Mouse (Mus musculus) gastrocnemius, postnatal 14 days (tissue): Measurements from ENCODE around the gene Rag2. TPM values are rescaled to one million over a fixed set of nuclear protein-coding genes. Genes with fewer than 3 reads are reported as not detected.

Source experiments
- DNase-seq: peaks from one replicate; pipeline ENCODE4 v3.0.0; 2021; ENCODE audit warnings: mixed read lengths
- intact Hi-C: fragments of 180-260 bp; cut with DNase I; formaldehyde crosslinking; loops from one replicate; pipeline ENCODE4 v1.15.1; 2025; ENCODE audit warnings: low total_unique reads
- total RNA-seq, 2 experiments: library from RNA; stranded (reverse); gene quantifications; 2 replicates each; pipeline ENCODE4 v1.2.3; 2021

Gene Rag2
- total RNA-seq, 2 experiments from 2014 or later, result not detected

DNA sequence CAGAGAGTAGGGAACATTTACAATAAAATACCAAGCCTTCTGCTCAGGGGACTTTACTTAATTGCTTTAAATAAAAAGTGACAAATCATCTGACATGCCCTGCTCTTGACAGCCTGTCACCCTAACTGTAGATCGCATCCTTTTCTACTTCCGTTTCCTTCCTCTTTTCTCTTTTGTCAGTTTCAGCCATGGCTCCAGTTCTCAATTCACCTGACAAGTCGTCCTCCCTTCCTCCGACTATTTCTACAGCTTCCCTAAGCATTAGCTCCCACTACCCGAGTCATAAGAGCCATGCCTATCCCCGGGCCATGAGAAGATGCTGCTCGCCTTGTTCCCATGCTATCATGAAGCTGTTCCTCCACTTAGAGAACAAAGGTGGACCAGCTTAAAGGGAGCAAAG is 2.9 kb upstream of the Rag2 start:
- intact Hi-C loops, result no loop called here
- no peak for DNase-seq

GRCm38 (mm10) chr2:101623042-101623441 is 1.5 kb upstream of the Rag2 start:
- intact Hi-C loops, result no loop called here
- DNase-seq, result no peak

DNA sequence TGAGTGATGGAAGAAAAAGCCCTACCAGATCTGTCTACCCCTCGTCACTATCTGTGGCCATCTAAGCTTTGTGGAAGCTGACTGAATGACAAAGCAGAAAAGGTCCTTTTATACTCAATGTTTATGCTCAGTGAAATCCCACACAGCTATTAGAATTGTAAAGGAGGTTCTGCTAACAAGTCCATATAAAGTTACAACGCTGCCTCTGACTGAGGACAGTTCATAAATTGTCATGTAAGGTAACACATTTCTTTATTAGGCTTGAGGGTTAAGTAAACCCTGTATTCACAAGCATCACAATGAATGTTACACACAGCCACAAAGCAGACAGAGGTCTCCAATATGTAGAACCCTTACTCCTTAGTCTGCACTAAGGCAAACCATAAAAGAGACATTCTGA is 507 bp upstream of the Rag2 start:
- no peak for DNase-seq
- intact Hi-C loops, result no loop called here

DNA sequence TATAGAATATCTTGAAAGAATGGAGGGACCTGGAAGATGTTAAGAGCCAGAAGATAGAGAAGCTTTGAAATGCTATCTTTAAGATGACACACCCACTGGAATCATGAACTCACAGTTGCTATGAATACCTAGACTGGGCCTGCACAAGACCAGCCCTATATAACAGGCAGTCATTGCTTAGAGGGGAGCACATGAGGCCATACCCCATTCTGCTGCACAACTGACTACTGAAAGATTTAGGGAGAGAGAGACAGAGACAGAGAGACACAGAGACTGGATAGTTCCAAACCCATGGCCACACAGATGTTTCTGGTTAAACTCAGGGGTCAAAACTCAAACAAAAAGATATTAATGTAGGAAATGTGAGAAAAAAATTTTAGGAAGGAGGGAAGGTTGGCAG is 2.7 kb downstream of the Rag2 start:
- intact Hi-C loops, result no loop called here
- no peak for DNase-seq

GRCm38 (mm10) chr2:101628297-101629236 is 4.0 kb downstream of the Rag2 start:
- intact Hi-C loops, result no loop called here

DNA sequence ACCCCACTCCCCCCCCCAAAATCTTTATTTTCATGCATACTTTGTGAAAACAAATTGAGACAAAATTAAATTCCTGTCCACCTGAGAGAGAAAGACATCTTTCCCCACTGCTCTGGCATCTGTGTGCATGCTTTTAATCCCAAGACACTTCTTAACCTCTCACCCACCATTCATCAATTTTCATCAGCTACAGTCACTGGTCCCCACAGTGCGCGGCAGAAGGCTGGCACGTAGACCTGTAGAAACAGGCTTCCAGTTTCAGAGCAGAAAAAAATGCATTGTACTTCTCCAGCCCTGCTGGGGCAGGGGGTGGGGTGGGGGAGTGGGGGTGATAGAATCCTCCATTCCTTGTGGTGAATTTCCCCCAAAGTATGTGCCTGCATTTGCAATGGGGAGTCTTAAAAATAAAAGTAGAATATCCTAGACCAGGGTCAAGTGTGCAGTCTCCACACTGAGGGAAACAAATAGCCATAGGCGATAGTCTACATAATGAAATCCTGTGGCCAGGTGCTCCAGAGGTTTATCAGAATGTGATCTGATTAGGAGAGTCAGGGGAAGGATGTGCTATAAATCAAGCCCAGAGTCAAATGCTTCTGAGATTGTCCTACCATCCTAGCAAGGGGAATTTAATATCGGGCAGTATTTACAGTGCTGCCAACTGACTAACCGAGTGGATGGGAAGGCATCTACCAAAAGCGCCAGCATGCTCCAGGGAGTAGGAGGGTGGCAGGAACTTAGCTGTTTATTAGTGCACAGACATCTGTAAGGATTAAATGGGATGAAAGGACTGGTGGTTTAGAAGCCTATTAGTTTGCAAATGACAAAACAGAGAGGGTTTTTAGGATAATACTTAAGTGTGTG is 14.7 kb downstream of the Rag2 start:
- DNase-seq, result no peak
- intact Hi-C loops, result no loop called here

More at GRCm38 (mm10) chr2:101628297-101629236, 4.0 kb downstream of the Rag2 start:
- peak; percentile 54 for DNase-seq

DNA sequence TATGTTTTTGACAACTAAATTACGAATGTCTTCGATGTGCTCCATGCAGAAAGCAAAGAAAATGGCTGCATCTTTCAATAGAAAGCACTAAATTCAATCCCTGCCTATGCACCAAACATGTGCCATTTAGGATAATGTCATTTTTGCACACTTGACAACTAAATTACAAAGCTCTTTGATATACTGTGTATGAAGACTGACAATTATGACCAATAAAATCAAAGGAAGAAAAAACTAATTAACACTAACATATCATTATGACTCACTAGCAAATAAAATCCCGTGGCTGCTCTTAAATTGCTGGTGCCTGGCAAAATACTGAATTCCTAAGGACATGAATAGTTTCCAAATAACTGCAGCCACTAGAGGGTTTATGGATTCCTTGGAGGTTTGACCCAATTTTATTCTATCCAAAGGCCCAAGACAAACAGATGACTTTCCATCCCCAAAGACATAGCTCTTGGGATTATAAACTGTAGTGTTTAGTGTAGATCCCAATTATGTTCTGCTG is 15.4 kb downstream of the Rag2 start:
- DNase-seq, result no peak
- intact Hi-C loops, result no loop called here

DNA sequence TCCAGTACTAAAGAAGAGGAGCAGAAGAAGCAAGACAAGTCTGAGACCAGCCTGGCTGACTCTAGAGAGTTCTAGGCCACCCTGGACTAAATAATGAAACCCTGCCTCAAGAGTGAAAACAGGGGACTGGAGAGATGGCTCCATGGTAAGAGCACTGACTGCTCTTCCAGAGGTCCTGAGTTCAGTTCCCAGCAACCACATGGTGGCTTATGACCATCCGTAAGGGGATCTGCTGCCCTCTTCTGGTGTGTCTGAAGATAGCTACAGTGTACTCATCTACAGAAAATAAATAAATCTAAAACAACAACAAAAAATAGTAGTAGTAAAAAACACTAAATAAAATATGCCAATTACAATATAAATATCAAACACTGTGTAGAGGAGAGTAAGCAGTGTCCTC is 21.3 kb downstream of the Rag2 start:
- intact Hi-C loops, result no loop called here
- no peak for DNase-seq

- intact Hi-C loops, result no loop called here
- DNase-seq, result no peak
These were observed 23.8 kb downstream of the Rag2 start for GRCm38 (mm10) chr2:101648361-101648760.

- DNase-seq, result no peak
- intact Hi-C loops, result no loop called here
These were observed 24.7 kb downstream of the Rag2 start, which contains the start of the genes Rag1 and B230118H07Rik for GRCm38 (mm10) chr2:101649114-101649671. Gene Rag1 (minus strand): TSS chr2:101649501. Gene B230118H07Rik (minus strand): TSS chr2:101649532.

DNA sequence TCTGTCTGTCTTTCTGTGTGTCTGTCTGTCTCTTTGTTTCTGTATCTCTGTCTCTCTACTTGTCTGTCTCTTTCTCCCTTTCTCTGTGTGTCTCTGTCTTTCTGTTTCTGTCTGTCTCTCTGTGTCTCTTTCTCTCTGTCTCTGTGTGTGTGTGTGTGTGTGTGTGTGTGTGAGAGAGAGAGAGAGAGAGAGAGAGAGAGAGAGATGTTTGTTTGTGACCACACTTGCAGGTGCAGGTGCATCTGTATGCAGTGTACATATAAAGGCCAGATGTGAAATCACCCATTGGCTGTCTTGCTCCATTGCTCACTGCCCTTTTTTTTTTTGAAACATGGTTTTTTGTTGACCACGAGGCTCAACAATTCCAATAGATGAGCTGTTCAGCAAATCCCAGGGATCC is 25.9 kb downstream of the Rag2 start:
- no peak for DNase-seq

DNA sequence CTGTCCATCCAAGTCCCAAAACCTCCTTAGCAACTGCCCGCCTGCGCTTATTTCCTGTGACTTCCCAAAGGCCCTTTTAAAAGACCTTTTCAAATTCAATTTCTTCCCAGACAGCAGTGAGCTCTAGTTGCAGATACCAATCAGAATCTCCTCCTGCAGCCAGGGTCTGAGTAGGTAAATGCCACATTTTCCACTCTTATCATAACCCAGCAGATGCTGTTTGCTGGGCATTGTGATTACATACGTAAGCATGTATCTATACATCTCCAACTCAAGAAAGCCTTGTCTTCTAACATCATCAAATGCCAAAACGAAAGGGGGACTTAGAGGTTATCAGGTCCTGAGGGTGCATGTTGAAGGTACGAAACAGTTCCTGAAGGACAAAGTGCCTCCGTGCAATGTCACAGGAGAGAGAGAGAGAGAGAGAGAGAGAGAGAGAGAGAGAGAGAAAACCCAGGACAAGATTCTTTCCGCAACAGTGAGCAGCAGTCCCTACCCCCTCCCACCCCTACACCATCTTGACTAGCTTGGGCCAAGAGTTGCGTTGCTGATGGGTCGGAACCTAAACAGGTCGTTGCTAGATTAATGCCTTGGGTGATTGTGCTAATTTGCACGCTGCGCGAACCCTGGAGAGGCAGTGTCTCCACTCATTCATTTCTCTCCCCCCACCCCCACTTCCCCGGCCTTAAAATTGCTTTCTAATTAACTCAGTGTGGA is 27.8 kb downstream of the Rag2 start:
- intact Hi-C loops, result loop anchor here (5.0 to 10.0 kb wide), 3 partner anchors 55 to 180 kb away; no protein-coding TSS in a partner anchor
- DNase-seq, result no peak

More for the DNA sequence above, 25.9 kb downstream of the Rag2 start:
- intact Hi-C loops, result loop anchor here (5.0 to 10.0 kb wide), 3 partner anchors 53 to 178 kb away; no protein-coding TSS in a partner anchor

DNA sequence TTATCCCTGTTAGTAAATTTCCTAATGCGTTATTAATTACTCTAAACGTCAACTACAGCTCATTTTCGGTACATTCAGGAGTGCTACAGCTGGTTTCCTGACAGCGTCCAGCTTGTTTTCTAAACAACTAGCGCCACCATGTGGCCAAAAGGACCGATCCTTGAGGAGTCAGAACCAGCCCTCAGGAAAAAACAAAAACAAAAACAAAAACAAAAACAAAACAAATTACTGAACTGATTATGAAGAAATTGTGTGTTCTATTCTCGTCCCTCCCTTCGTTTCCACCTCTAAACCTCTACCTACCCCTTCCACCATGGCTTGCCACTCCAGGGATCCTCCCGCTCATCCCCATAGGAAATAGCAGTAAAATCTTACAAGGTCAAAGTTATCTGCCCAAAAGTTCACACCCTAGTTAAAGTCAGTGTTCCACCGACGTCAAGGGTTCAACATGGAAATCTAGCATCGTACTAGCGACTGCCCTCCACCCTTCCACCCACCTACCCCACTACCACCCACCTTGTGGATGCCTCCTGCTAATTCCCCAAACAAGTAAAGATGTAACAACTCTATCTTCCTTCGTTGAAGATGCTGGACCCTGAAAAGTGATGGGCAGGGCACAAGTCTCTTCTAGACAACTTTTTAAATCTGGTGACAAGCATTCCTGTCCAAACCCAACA is 28.5 kb downstream of the Rag2 start:
- peak; percentile 65 for DNase-seq

DNA sequence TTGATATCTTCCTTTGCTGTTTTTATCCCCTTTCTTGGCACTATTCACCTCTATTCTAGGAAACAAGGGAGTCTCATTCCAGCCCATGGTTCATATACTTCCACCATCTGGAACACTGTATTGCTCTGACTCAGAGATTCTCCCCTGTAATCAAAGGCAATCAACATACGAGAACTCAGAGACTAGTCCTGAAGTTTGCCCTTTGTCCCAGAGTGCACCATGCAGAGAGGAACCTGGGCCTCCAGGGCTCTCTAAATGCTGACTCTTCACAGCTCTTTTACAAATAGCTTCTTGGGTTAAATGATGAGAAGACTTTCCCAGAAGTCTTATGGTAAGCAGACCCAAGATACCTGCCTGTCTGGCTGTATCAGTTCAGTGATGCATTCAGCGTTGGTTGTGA is 36.0 kb downstream of the Rag2 start:
- DNase-seq, result no peak
- intact Hi-C loops, result no loop called here

More for the DNA sequence above, 28.5 kb downstream of the Rag2 start:
- intact Hi-C loops, result loop anchor here (5.0 to 10.0 kb wide), 3 partner anchors 56 to 181 kb away; no protein-coding TSS in a partner anchor

DNA sequence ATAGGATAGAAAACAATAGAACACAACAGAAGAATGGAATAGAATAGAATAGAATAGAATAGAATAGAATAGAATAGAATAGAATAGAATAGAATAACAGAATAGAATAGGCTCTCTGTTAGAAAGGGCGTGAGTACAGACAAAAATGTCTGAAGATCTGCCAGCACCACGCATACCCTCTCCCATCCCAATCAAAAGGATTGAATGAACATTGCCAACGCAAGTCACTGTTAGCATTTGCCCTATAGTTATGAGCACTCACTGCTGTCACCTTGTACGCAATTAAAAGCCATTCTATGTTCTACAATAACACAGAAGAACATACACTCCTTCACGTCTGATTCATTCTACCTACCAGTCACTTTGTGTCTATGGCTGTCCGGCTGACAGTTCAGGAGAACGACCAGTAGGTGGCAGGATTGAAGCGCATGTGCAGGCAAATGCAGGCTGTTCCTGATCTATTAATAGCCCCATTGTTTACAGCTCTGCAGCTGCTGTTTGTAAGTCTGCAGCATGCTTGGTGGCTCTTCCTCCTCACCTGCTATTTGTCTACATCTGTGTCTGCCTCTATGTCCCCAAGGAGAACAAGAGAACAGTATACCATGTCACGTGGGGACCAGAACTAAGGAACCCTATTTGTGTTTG is 40.7 kb downstream of the Rag2 start:
- peak; percentile 70 for DNase-seq
- intact Hi-C loops, result no loop called here

- DNase-seq, result no peak
- intact Hi-C loops, result no loop called here
These were observed 41.2 kb downstream of the Rag2 start for GRCm38 (mm10) chr2:101665703-101666092.

DNA sequence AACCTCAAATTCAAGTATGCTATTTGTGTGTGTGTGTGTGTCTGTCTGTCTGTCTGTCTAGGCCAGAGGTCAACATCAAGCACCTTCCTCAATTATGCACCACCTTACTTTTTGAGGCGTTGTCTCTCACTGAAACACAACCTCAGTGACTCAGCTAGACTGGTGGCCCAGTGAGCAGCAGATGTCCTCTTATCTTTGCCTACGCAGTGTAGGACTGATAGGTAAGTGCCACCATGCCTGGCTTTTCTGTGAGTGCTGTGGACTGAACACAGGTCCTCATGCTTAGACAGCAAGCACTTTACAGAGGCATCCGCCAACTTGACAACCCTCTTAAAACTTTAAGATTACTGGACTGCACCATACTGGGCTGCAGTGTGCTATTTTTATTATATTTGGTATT is 44.2 kb downstream of the Rag2 start:
- intact Hi-C loops, result no loop called here

GRCm38 (mm10) chr2:101673547-101673946 is 49.0 kb downstream of the Rag2 start:
- no peak for DNase-seq
- intact Hi-C loops, result no loop called here

More for the DNA sequence above, 44.2 kb downstream of the Rag2 start:
- no peak for DNase-seq
